Mouse (Mus musculus) cortical plate, adult 2 months (tissue): ENCODE data around the gene Ctbp2.

ENCODE experiments used
- CTCF ChIP-seq: fragments of 200-500 bp; IDR thresholded peaks from 2 replicates; pipeline ENCODE4 v1.5.1; 2011; ENCODE audit warnings: mild to moderate bottlenecking, control low read depth, low read length; ENCODE audit not compliant: insufficient read depth; ENCODE audit errors: extremely low read depth
- POLR2A ChIP-seq: fragments of 200-500 bp; IDR thresholded peaks from 2 replicates; pipeline ENCODE4 v1.6.1; 2011; ENCODE audit warnings: mild to moderate bottlenecking, low read length, control low read depth; ENCODE audit not compliant: insufficient read depth; ENCODE audit errors: extremely low read depth

DNA sequence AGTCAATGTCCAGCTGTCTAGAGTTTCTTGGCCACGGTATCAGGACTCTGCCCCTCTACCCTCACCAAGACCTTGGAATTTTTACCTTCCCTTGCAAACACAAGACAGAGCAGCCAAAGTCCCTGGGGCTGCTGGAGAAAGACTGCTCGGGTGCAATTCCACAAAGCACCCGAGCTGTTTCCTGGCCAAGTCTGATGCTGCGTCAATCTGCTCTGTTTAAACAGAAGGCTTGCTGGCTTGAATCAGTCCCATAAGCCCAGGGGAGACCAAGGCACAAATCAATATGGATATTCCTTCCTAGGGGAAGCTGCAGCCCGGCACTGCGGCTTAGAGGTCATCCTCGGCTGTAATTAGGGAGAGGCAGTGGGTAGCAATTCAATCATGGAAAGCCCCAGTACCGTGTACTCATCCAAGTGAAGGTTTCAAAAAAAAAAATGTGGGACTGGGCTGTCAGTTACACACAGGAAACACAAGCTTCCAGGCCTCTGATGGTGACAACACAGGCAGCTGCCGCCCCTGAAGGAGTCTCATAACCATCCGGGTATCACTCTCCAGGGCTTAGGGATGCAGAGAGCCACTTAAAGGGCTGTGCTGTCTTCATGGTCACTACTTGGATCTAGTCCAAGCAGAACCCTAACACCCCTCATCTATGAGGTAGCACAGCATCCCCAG, 49.6 kb downstream of the Ctbp2 start:
- TF ChIP-seq POLR2A, result no peak
- no peak for TF ChIP-seq CTCF
